Mouse (Mus musculus) splenic B cell, adult 2 months (primary cell): ENCODE measurements around the gene 4430402I18Rik.

Source experiments
- DNase-seq: peaks from one replicate; pipeline ENCODE4 v3.0.0-alpha.2; 2011; ENCODE audit warnings: low read depth, low spot score
- H3K27me3 ChIP-seq: 2 replicates; pipeline ENCODE4 v1.6.1; 2012; ENCODE audit warnings: mild to moderate bottlenecking, low read length, moderate library complexity, mixed read lengths; ENCODE audit not compliant: control insufficient read depth, poor library complexity, insufficient read depth, severe bottlenecking
- H3K36me3 ChIP-seq: 2 replicates; pipeline ENCODE4 v1.6.1; 2012; ENCODE audit warnings: mild to moderate bottlenecking, low read length, moderate library complexity, mixed read lengths; ENCODE audit not compliant: control insufficient read depth, poor library complexity, insufficient read depth, severe bottlenecking

The 4430402I18Rik gene

GRCm38 (mm10) chr19:28900771-28901170 is 66.8 kb downstream of the 4430402I18Rik start:
- Histone ChIP-seq H3K27me3 (no peaks in the 10 kb centered on the region), H3K36me3 (no peaks in the 10 kb centered on the region)
- no peak for DNase-seq

- no peak for DNase-seq
- no peaks in the 10 kb centered on the region for H3K36me3 ChIP-seq
Observed at GRCm38 (mm10) chr19:28897497-28897896, 70.1 kb downstream of the 4430402I18Rik start.

GRCm38 (mm10) chr19:28896639-28897038 is 71.0 kb downstream of the 4430402I18Rik start:
- DNase-seq, result no peak
- Histone ChIP-seq H3K36me3 (no peaks in the 10 kb centered on the region), H3K27me3 (no peaks in the 10 kb centered on the region)

More at GRCm38 (mm10) chr19:28897497-28897896, 70.1 kb downstream of the 4430402I18Rik start:
- no peaks in the 10 kb centered on the region for H3K27me3 ChIP-seq

- no peaks in the 10 kb centered on the region for H3K27me3 ChIP-seq
Observed at GRCm38 (mm10) chr19:28891864-28892263, 75.7 kb downstream of the 4430402I18Rik start.

GRCm38 (mm10) chr19:28891238-28891637 is 76.4 kb downstream of the 4430402I18Rik start:
- no peaks in the 10 kb centered on the region for H3K27me3 ChIP-seq
- H3K36me3 ChIP-seq, result no peaks in the 10 kb centered on the region
- DNase-seq, result no peak

More at GRCm38 (mm10) chr19:28891864-28892263, 75.7 kb downstream of the 4430402I18Rik start:
- H3K36me3 ChIP-seq, result no peaks in the 10 kb centered on the region
- no peak for DNase-seq

GRCm38 (mm10) chr19:28889251-28889650 is 78.3 kb downstream of the 4430402I18Rik start:
- no peak for DNase-seq
- Histone ChIP-seq H3K36me3 (no peaks in the 10 kb centered on the region), H3K27me3 (no peaks in the 10 kb centered on the region)

GRCm38 (mm10) chr19:28888496-28888895 is 79.1 kb downstream of the 4430402I18Rik start:
- no peaks in the 10 kb centered on the region for H3K36me3 ChIP-seq
- DNase-seq, result no peak
- H3K27me3 ChIP-seq, result no peaks in the 10 kb centered on the region

GRCm38 (mm10) chr19:28883126-28883525 is 84.5 kb downstream of the 4430402I18Rik start:
- Histone ChIP-seq H3K27me3 (no peaks in the 10 kb centered on the region), H3K36me3 (no peaks in the 10 kb centered on the region)
- peak; percentile 24 for DNase-seq

- DNase-seq, result no peak
- Histone ChIP-seq H3K36me3 (no peaks in the 10 kb centered on the region), H3K27me3 (no peaks in the 10 kb centered on the region)
Observed at GRCm38 (mm10) chr19:28879476-28879875, 88.1 kb downstream of the 4430402I18Rik start.

- no peaks in the 10 kb centered on the region for H3K27me3 ChIP-seq
- no peaks in the 10 kb centered on the region for H3K36me3 ChIP-seq
- no peak for DNase-seq
Observed at GRCm38 (mm10) chr19:28870351-28870750, 97.2 kb downstream of the 4430402I18Rik start.

- no peaks in the 10 kb centered on the region for H3K27me3 ChIP-seq
- no peak for DNase-seq
- H3K36me3 ChIP-seq, result no peaks in the 10 kb centered on the region
Observed at GRCm38 (mm10) chr19:28869251-28869855, 98.2 kb downstream of the 4430402I18Rik start.

- no peaks in the 10 kb centered on the region for H3K27me3 ChIP-seq
- H3K36me3 ChIP-seq, result no peaks in the 10 kb centered on the region
Observed at GRCm38 (mm10) chr19:28865501-28865900, 102.1 kb downstream of the 4430402I18Rik start.

GRCm38 (mm10) chr19:28864981-28865380 is 102.6 kb downstream of the 4430402I18Rik start:
- H3K36me3 ChIP-seq, result no peaks in the 10 kb centered on the region
- H3K27me3 ChIP-seq, result no peaks in the 10 kb centered on the region
- no peak for DNase-seq

More at GRCm38 (mm10) chr19:28865501-28865900, 102.1 kb downstream of the 4430402I18Rik start:
- no peak for DNase-seq

- H3K36me3 ChIP-seq, result no peaks in the 10 kb centered on the region
- DNase-seq, result no peak
- no peaks in the 10 kb centered on the region for H3K27me3 ChIP-seq
Observed at GRCm38 (mm10) chr19:28863626-28864025, 104.0 kb downstream of the 4430402I18Rik start.

- Histone ChIP-seq H3K27me3 (no peaks in the 10 kb centered on the region), H3K36me3 (no peaks in the 10 kb centered on the region)
- DNase-seq, result no peak
Observed at GRCm38 (mm10) chr19:28860246-28860645, 107.4 kb downstream of the 4430402I18Rik start.

- H3K27me3 ChIP-seq, result no peaks in the 10 kb centered on the region; the same call in 1 of the 2 replicates
- no peaks in the 10 kb centered on the region for H3K36me3 ChIP-seq
- no peak for DNase-seq
Observed at GRCm38 (mm10) chr19:28854831-28855230, 112.8 kb downstream of the 4430402I18Rik start.
